Mouse (Mus musculus) embryo, embryonic 11.5 days (tissue): ENCODE measurements around the gene Gpld1.
A peak's percentile ranks its signal among the peaks of the same experiment; 100 is the strongest.
"Not testable (repeated sequence)": the region's sequence is repeated elsewhere in the genome, so short reads cannot be mapped to it uniquely, and the experiment has no call there.

Source experiments
- DNase-seq: peaks from one replicate; pipeline ENCODE4 v3.0.0-alpha.2; 2012; ENCODE audit warnings: low read depth, low spot score

Gpld1 gene

DNA sequence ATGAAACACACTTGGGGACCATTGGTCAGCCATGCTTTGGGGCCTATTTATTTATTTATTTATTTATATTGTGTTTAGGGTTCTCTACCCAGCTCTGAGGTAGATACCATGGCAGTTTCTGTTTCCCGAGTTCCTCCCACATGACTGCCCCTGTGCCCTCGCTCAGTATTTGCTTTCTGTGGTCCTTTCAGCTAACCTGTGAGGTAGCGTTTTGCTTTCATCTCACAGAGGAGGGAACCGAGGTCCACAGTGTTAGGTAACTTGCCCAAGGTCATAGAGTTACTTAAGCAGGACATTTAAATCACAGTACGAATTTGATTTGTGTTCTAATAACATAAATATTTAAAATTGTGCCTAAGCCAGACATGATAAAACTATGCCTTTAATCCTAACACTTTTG, 4.2 kb downstream of the Gpld1 start:
- no peak for DNase-seq

DNA sequence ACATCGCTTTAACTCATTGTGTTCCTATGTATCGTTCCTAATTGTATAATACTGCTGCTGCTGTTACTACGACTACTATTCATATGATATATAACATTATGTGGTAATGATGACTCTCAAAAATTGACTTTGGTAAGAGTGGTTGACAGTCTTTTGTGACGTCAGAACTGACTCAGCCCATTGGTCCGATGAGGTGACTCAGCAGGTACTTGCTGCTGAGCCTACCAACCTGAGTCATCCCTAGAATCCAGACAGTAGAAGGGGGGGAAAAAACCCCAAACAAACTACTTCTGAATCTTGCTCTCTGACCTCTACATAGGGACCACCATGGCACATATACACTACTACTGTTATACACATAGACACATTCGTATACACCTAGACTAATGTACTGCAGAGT, 5.9 kb downstream of the Gpld1 start:
- no peak for DNase-seq

DNA sequence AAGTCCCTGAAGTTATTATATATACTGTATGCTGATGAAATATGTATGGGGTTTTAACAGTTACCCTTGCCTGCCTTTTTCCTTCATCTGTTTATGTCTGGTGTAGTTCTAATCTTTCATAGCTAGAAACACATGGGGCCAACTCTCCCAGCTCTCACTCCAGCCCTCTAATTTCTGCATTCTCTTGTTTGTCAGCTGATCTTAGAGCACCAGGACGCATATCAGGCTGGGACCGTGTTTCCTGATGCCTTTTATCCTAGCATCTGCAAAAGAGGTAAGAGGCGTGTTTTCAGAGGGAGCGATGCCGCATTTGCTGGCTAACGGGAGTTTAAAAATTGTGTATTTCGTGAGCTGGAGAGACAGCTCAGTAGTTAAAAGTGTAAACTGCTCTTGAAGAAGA, 9.7 kb downstream of the Gpld1 start:
- no peak for DNase-seq

DNA sequence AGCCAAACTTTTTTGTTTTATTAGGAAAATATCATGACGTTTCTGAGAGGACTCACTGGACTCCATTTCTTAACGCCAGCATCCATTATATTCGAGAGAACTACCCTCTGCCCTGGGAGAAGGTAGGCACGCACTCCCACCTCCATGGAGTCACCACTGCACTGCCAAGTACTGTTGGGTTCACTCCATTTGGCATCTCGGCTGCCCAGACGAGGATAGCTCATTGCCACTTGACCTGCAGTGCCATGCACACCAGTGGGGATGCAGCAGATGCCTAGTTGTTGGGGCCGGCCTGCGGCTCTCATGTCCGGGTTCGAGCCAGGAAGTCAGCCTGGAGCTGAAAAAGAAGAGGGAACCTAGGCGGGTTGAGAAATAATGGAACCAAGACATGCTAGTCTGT, 12.1 kb downstream of the Gpld1 start:
- DNase-seq, result no peak

DNA sequence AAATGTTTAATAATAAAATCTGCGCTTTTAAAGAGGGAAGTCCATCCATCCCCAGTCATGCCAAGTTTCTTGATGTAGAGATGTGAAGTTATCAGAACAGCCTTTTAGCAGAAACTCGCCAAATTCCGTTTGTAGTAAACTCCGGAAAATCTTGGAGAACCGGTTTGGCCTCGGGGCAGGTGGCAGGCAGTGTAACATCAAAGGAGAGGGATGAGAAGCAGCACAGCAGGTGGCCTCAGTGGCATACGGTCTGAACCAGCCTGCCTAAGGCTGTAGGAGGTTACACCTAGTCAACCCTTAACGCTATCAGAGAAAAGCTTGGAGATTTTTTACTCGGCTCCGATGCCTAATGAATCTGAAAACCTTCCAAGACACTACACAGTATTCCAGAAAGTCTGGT, 12.5 kb downstream of the Gpld1 start:
- no peak for DNase-seq

DNA sequence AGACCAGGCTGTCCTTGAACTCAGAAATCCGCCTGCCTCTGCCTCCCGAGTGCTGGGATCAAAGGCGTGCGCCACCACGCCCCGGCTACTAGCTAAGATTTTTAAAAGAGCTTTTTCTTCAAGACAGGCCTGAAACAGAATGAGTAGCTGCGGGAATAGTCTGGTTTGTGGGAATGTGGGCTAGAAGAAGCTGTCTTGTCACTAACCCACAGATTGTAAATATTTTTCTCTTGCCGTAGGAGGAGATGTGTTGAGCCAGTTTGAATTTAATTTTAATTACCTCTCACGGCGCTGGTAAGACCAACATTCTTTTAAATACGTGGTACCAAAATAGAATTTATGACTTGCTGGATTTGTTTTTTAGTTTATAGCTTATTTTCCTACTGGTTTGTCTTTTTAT, 15.7 kb downstream of the Gpld1 start:
- DNase-seq, result no peak

DNA sequence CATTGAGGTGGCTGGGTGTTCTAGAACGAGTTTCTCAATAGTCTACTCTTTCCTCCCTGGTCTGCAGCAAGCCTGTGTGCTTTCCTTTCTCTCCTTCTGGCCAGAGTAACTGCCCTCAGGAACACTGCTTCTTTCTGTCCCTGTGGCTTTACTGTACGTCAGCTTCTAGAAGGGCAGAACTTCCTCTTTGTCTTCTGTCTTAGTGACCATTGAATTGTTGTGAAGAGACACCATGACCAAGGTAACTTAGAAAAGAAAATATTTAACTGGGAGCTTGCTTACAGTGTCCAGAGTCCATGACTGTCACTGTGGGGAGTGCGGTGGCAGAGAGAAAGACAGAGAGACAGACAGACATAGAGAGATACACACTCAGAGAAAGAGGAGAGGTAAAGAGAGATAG, 17.1 kb downstream of the Gpld1 start:
- DNase-seq, result no peak

DNA sequence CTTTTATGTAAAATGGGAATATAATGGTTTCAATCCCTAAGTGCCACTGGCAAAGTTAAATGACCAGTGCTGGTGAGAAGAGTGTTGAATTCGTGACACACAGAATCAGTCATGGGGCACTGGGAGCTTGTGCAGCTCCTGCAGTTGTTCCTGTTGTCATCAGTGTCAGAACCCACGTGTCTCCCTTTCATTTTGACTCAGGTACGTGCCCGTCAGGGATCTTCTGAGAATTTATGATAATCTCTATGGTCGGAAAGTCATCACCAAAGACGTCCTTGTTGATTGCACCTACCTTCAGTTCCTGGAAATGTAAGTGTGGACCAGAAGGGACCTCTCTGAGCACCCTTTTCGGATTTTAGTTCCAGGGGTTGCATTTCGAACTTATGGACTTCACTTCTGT, 19.2 kb downstream of the Gpld1 start:
- no peak for DNase-seq

DNA sequence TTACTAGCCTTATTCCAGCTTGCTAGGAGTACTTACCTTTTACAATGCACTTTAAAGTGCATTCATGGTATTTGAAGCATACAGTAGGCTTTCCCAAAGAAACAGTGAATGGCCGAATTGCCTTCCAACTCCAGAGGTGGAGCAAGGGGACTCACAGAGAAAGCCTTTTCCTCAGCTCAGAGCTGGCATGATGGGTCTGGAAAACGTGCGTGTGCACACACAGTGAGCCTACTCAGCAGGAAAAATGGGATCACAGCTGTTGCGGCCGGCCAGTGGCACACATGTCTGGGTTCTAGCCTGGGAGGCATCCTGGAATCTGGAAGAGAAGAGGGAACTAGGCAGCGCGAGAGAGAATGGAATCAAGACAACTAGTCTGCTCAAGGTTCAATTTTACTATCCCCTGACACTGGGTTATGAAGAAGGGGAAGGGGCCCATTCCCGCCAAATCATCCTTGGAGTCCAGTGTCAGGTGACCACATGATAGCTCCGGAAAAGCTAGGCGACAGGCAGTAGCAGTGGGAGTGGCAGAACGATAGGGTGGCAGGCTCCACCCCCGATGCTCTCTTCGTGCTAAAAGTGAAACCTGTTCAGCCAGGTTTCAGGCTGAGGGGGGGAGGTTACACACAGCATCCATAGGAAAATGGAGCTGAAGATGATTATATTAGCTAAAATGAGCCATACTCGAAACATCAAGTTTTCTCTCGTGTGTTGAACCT, 22.3 kb downstream of the Gpld1 start:
- no peak for DNase-seq

DNA sequence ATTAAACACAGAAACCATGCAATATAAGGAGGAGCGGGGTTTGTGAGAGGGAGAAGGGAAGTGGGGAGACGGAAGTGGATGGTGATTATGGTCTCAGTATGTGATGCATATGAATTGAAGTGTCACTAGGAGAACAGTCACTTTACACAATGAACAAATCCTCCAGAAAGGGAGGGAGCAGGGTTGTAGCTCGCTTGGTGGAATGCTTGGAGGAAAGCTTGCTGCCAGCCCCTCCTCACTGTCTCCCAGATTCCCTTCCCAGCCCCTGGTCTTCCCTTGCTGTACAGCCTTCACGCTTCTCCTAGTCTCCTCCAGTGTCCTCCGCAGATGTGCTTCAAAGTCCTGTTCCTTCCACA, 22.9 kb downstream of the Gpld1 start:
- DNase-seq, result no peak

DNA sequence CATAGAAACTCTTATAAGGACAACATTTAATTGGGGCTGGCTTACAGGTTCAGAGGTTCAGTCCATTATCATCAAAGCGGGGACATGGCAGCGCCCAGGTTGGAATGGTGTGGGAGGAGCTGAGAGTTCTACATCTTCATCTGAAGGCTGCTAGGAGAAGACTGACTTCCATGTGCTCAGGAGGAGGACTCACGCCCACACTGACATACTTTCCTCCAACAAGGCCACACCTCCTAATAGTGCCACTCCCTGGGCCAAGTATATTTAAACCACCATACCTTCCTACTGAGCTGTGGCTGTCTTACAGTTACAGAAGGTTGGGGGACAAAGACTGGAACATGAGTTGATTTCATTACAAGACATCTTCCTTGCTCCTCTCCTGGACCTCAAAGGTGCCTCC, 28.8 kb downstream of the Gpld1 start:
- DNase-seq, result not testable (repeated sequence)

DNA sequence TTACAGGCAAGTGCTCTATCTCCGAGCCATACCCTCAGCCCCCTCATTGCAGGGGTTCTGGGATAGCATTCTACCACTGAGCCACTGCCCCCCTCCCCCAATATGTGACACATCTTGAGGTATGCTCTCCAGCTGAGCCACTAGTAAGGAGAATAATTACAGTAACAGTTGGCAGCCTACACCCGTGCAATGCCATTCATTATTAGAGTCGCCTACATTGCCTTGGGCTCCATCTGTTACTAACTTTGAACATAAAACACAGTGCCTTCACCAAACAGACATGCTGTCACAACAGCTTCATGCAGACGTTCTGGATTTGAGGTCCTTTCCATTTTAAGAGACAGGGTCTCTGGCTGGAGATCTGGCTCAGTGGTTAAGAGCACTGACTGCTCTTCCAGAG, 33.4 kb downstream of the Gpld1 start:
- DNase-seq, result no peak

DNA sequence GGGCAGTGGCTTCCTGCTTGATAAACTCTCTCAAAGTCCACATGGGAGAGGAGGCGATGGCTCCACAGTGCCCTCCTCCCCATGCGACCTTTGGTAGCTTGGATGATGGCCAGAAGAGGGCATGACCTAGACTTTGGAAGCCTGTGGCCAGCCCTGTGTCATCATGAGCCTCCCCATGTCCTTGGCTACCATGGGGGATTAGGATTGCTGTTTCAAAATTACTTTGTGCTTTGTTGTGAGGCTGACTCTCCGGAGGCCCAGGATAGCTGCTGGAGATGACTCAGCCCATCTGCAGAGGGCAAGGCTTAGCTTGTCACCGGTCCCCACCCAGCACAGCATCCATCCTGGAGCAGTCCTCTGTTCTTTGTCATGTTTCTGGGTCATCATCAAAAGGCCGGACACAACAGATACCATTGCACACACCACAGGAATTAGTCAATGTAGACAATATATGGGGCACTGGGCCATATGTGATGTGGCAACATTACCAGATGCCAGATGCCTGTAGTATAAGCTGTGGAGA, 34.9 kb downstream of the Gpld1 start:
- DNase-seq, result no peak

DNA sequence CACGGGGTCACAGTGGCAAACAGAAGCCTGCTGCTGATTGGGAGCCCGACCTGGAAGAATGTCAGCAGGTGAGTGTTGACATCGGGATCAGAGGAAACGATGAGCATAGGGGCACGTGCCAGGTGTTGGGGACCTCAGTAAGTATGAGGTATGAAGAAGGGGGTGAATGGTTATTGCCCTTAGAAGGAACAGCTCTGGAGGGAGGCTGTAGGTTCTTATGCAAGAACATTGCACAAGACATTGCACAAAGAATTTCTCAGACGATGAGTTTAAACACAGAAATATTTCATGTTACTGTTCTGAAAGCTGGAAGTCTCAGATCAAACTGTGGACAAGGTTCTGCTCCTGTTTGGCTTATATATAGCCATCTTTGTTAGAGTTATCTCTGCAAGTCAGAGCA, 38.1 kb downstream of the Gpld1 start:
- no peak for DNase-seq

DNA sequence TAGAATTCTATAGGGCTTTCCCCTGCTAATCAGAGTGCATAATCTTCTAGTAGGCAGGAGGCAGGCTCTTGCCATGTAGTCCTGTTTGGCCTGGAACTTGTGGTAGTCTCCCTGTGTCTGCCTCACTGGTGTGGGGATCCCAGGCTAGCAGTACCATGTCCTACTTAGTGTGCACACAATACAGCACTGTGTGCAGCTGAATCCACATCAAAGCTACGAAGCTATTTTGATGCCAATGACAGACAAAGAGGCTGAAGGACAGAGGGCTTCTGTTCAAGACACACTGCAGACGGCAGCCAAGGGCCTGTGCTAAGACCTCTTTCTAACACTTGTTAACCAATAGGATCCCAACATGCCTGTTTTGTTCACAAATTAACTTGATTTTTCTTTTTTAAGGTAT, 42.5 kb downstream of the Gpld1 start:
- DNase-seq, result no peak

DNA sequence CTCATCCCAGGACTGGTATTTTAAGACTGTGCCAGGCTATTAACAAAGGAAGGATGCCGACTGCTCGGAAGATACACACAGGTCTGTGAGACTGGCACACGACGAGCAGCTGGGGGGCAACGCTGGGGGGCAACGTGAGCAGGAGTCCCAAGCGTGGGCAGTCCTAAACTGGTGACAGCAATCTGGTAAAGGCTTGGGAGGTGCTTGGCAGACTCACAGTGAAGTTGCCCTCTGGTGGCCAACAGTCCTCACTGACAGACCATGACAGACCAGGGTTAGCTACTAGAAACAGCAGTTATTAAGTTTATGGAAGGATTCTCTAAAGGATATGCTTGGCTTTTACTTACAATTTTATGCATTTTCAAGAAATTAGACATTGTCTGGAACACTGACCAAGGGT, 45.4 kb downstream of the Gpld1 start:
- peak; percentile 20 for DNase-seq

DNA sequence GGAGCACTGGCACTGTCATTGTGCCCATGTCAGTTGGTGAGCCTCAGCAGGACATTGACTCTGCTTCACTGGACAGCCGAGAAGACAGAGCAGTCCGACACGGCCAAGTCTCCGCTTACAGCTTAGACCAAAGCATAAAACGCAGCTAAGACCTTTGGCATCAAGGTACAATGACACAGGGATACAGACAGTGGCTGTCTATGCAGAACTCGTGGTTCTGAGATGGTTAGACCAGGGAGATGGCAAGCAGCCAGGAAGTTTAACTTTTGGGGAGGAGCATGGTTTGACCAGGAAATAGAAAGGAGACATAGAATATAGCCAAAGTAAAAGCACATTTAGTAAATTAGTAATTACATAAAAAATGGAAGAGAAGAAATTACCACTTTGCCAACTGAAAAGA, 46.1 kb downstream of the Gpld1 start:
- no peak for DNase-seq

DNA sequence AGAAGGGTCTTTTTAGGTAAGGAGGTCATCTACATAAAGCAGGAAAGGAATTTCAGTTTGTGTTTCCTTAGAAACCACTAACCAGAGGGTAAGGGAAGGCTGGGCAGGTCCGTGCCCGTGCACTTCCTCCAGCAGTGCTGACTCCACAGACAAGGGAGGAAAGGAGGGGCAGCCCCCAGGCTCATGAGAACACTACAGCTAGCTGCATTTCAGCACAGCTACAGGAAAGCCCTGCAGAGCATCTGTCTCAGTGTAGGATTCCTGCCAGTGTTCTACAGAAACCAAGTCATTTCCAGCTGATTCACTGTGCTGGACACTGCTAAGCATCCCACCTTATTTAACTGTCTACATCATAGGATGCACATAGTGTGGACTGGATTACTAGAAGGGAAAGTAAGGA, 50.2 kb downstream of the Gpld1 start:
- DNase-seq, result no peak

DNA sequence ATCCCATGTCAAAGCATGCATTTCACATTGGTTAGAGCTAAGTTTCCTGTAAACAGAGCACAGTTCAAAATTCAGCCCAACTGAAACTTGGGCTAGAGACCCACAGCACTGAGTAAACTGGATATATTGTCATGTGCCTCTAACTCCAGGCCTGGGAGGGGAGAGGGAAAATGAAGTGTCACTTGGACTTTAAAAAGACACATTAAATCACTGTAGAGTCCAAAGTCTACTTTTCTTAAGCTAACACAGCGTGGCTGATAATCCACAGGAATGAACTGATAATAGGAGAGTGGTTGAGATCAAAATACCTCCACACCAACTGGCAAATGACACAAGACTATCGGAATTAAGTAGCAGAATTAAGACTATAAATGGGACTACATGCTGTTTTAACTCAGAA, 56.6 kb downstream of the Gpld1 start:
- DNase-seq, result no peak

DNA sequence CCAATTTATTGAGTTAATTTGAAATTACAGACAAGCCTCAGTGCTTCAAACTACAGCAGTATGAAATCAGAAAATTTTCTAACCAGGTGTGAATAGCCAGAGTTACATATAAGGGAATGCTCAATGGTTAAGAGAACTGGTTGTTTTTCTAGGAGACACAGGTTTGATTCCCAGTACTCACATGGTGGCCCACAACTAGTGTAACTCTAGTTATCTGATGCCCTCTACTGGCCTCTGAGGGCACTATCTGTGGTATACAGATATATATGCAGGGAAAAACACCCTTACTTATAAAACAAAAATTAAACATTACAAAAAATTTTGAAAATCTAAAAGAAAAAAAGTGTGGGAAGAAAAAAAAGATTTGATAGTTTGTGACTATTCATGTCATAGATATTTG, 60.0 kb downstream of the Gpld1 start:
- no peak for DNase-seq

DNA sequence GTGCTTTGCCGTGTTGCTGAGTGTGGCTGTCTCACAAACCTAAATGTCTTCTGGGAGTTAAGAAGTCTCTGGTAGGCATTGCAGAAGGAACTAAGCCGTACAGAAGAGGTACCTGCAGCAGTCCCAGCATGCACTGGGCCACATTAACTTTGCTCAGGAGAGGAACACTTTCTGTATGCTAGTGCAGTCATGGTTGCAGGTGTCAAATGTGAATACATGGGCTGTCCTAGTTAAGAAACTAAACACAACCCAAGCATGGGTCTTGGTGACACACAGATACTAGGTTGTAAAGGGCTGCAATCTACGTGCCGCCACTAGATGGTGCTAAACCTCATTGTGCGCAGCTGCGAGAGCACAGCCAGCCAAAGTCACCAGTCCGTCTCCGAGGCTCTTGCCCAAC, 64.2 kb downstream of the Gpld1 start:
- no peak for DNase-seq

DNA sequence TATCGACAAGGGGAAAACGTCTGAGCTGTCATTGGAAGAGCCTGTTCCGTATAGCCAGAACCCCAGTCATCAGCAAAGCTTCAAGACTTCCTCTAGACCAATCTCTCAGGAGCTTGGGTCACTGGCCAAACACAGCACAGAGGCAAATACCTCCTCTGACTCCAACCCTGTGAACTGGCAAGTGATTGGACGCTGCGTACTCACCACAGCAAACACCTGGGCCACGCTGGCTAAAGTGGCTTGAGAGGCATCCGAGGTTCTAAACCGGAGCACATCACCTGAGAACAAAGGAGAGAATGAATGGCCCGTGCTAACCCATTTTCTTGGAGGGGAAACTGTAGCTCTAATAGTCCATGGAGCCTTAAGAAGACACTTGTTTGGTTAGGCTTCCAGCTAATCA, 75.4 kb downstream of the Gpld1 start:
- no peak for DNase-seq

DNA sequence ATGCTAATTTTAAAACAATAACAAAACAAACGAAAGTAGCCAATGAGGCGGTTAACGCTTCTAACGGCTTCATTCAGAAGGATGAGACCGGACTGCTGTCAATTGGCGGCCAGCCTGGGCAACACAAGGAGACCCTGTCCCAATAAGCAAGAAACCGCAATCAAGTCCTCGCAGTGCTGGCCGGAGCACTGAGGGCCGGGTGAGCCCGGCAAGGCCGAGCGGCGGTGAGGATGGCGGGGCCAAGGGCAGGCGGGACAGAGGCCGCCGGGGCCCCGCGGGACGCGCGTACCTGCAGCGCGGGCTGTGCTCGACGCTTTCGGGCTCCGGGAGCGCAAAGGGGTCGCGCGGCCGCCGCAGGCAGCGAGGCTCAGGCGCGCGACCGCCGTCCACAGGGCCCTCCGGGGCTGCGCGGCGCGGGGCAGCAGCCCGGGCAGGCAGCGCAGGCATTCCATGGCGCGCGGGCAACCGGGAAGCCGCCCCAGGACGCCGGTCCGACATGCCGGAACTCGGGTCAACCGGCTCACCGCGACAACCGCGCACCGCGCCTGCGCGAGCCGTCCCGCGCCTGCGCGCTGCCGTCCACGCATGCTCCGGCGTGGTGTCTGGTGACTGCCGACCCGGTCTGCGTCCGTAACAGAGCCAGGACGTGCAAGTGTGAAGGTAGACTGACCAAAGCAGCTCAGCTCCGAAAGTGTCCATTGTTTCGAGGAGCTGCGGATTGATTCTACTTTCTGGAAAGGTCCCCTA, 77.0 kb downstream of the Gpld1 start, which contains the start of gene Mrs2:
Gene Mrs2 (minus strand): TSS at position 587 of the 747 bp plus-strand sequence.
- DNase-seq, result peak; percentile 81
